Mouse (Mus musculus): ENCODE measurements around the gene Plxna4.

The Plxna4 gene

GRCm38 (mm10) chr6:32320254-32320653 lies 267.7 kb downstream of the Plxna4 start:
- H3K4me3 ChIP-seq (replicated peaks; ENCODE audit: low read length), result no peak overlapping the region
- 0 out of 2 replicates have a peak, but pooled peaks cover 2% of the 10 kb centered on the region for H3K4me1 ChIP-seq (replicated peaks; ENCODE audit: low read depth, low read length)
- H3K36me3 ChIP-seq (ENCODE audit: insufficient read depth, low read length), result no peaks in the 10 kb centered on the region
- no peak for TF ChIP-seq POU5F1 (IDR thresholded peaks at IDR 0.05; ENCODE audit: borderline replicate concordance, low read length)
- TF ChIP-seq CTCF (conservative IDR thresholded peaks at IDR 0.05; ENCODE audit: low read length), result peak; percentile 24
- no peak for TF ChIP-seq NANOG (IDR thresholded peaks at IDR 0.05; ENCODE audit: borderline replicate concordance, low read length)
- H3K27me3 ChIP-seq (ENCODE audit: insufficient read depth, low read length), result no peaks in the 10 kb centered on the region
- peaks cover 7% of the 10 kb centered on the region; the same call in 1 of the 2 replicates for H3K9me3 ChIP-seq (ENCODE audit: low read length)

GRCm38 (mm10) chr6:32317470-32317869 lies 270.5 kb downstream of the Plxna4 start:
- Histone ChIP-seq H3K36me3 (ENCODE audit: insufficient read depth, low read length) (no peaks in the 10 kb centered on the region), H3K9me3 (ENCODE audit: low read length) (peaks cover 7% of the 10 kb centered on the region; the same call in 1 of the 2 replicates), H3K4me3 (replicated peaks; ENCODE audit: low read length) (no peak overlapping the region), H3K4me1 (replicated peaks; ENCODE audit: low read depth, low read length) (no peaks in the 10 kb centered on the region), H3K27me3 (ENCODE audit: insufficient read depth, low read length) (no peaks in the 10 kb centered on the region)
- TF ChIP-seq CTCF (conservative IDR thresholded peaks at IDR 0.05; ENCODE audit: low read length), result no peak
- no peak for TF ChIP-seq POU5F1 (IDR thresholded peaks at IDR 0.05; ENCODE audit: borderline replicate concordance, low read length)
- TF ChIP-seq NANOG (IDR thresholded peaks at IDR 0.05; ENCODE audit: borderline replicate concordance, low read length), result no peak

GRCm38 (mm10) chr6:32315011-32315450 lies 273.0 kb downstream of the Plxna4 start:
- no peaks in the 10 kb centered on the region for H3K27me3 ChIP-seq (ENCODE audit: insufficient read depth, low read length)
- H3K9me3 ChIP-seq (ENCODE audit: low read length), result peaks cover 7% of the 10 kb centered on the region; the same call in 1 of the 2 replicates
- no peak overlapping the region for H3K4me3 ChIP-seq (replicated peaks; ENCODE audit: low read length)
- H3K4me1 ChIP-seq (replicated peaks; ENCODE audit: low read depth, low read length), result no peaks in the 10 kb centered on the region
- TF ChIP-seq CTCF (conservative IDR thresholded peaks at IDR 0.05; ENCODE audit: low read length), result no peak
- TF ChIP-seq NANOG (IDR thresholded peaks at IDR 0.05; ENCODE audit: borderline replicate concordance, low read length), result no peak
- H3K36me3 ChIP-seq (ENCODE audit: insufficient read depth, low read length), result no peaks in the 10 kb centered on the region

- TF ChIP-seq NANOG (IDR thresholded peaks at IDR 0.05; ENCODE audit: borderline replicate concordance, low read length) (no peak), POU5F1 (IDR thresholded peaks at IDR 0.05; ENCODE audit: borderline replicate concordance, low read length) (no peak), CTCF (conservative IDR thresholded peaks at IDR 0.05; ENCODE audit: low read length) (no peak)
- Histone ChIP-seq H3K4me1 (replicated peaks; ENCODE audit: low read depth, low read length) (no peaks in the 10 kb centered on the region), H3K4me3 (replicated peaks; ENCODE audit: low read length) (no peak overlapping the region), H3K27me3 (ENCODE audit: insufficient read depth, low read length) (no peaks in the 10 kb centered on the region), H3K9me3 (ENCODE audit: low read length) (no peaks in the 10 kb centered on the region), H3K36me3 (ENCODE audit: insufficient read depth, low read length) (no peaks in the 10 kb centered on the region)
These were observed 278.8 kb downstream of the Plxna4 start for GRCm38 (mm10) chr6:32309147-32309546.

GRCm38 (mm10) chr6:32300611-32301010 lies 287.4 kb downstream of the Plxna4 start:
- Histone ChIP-seq H3K4me3 (replicated peaks; ENCODE audit: low read length) (no peak overlapping the region), H3K36me3 (ENCODE audit: insufficient read depth, low read length) (no peaks in the 10 kb centered on the region), H3K4me1 (replicated peaks; ENCODE audit: low read depth, low read length) (no peaks in the 10 kb centered on the region), H3K9me3 (ENCODE audit: low read length) (no peaks in the 10 kb centered on the region), H3K27me3 (ENCODE audit: insufficient read depth, low read length) (no peaks in the 10 kb centered on the region)
- TF ChIP-seq NANOG (IDR thresholded peaks at IDR 0.05; ENCODE audit: borderline replicate concordance, low read length) (no peak), CTCF (conservative IDR thresholded peaks at IDR 0.05; ENCODE audit: low read length) (no peak)

GRCm38 (mm10) chr6:32281457-32281856 lies 306.5 kb downstream of the Plxna4 start:
- TF ChIP-seq NANOG (IDR thresholded peaks at IDR 0.05; ENCODE audit: borderline replicate concordance, low read length) (no peak), POU5F1 (IDR thresholded peaks at IDR 0.05; ENCODE audit: borderline replicate concordance, low read length) (no peak), CTCF (conservative IDR thresholded peaks at IDR 0.05; ENCODE audit: low read length) (no peak)
- H3K27me3 ChIP-seq (ENCODE audit: insufficient read depth, low read length), result no peaks in the 10 kb centered on the region

GRCm38 (mm10) chr6:32280728-32281127 lies 307.3 kb downstream of the Plxna4 start:
- H3K27me3 ChIP-seq (ENCODE audit: insufficient read depth, low read length), result no peaks in the 10 kb centered on the region
- H3K4me3 ChIP-seq (replicated peaks; ENCODE audit: low read length), result no peak overlapping the region
- TF ChIP-seq POU5F1 (IDR thresholded peaks at IDR 0.05; ENCODE audit: borderline replicate concordance, low read length) (no peak), CTCF (conservative IDR thresholded peaks at IDR 0.05; ENCODE audit: low read length) (no peak), NANOG (IDR thresholded peaks at IDR 0.05; ENCODE audit: borderline replicate concordance, low read length) (peak; percentile 65; the same call in 1 of the 2 replicates)
- H3K9me3 ChIP-seq (ENCODE audit: low read length), result no peaks in the 10 kb centered on the region
- no peaks in the 10 kb centered on the region for H3K36me3 ChIP-seq (ENCODE audit: insufficient read depth, low read length)
- peaks cover 13% of the 10 kb centered on the region for H3K4me1 ChIP-seq (replicated peaks; ENCODE audit: low read depth, low read length)

More at GRCm38 (mm10) chr6:32281457-32281856, 306.5 kb downstream of the Plxna4 start:
- H3K4me1 ChIP-seq (replicated peaks; ENCODE audit: low read depth, low read length), result peaks cover 13% of the 10 kb centered on the region
- H3K9me3 ChIP-seq (ENCODE audit: low read length), result no peaks in the 10 kb centered on the region
- H3K4me3 ChIP-seq (replicated peaks; ENCODE audit: low read length), result no peak overlapping the region
- no peaks in the 10 kb centered on the region for H3K36me3 ChIP-seq (ENCODE audit: insufficient read depth, low read length)

GRCm38 (mm10) chr6:32271463-32271862 lies 316.5 kb downstream of the Plxna4 start:
- H3K27me3 ChIP-seq (ENCODE audit: insufficient read depth, low read length), result no peaks in the 10 kb centered on the region
- H3K36me3 ChIP-seq (ENCODE audit: insufficient read depth, low read length), result no peaks in the 10 kb centered on the region
- TF ChIP-seq NANOG (IDR thresholded peaks at IDR 0.05; ENCODE audit: borderline replicate concordance, low read length), result no peak
- no peak for TF ChIP-seq POU5F1 (IDR thresholded peaks at IDR 0.05; ENCODE audit: borderline replicate concordance, low read length)
- TF ChIP-seq CTCF (conservative IDR thresholded peaks at IDR 0.05; ENCODE audit: low read length), result no peak
- no peaks in the 10 kb centered on the region for H3K4me1 ChIP-seq (replicated peaks; ENCODE audit: low read depth, low read length)
- H3K4me3 ChIP-seq (replicated peaks; ENCODE audit: low read length), result no peak overlapping the region
- peaks cover 11% of the 10 kb centered on the region; the same call in 1 of the 2 replicates for H3K9me3 ChIP-seq (ENCODE audit: low read length)

- no peak for TF ChIP-seq NANOG (IDR thresholded peaks at IDR 0.05; ENCODE audit: borderline replicate concordance, low read length)
- no peak for TF ChIP-seq CTCF (conservative IDR thresholded peaks at IDR 0.05; ENCODE audit: low read length)
- no peak for TF ChIP-seq POU5F1 (IDR thresholded peaks at IDR 0.05; ENCODE audit: borderline replicate concordance, low read length)
- H3K4me3 ChIP-seq (replicated peaks; ENCODE audit: low read length), result no peak overlapping the region
- H3K36me3 ChIP-seq (ENCODE audit: insufficient read depth, low read length), result no peaks in the 10 kb centered on the region
- no peaks in the 10 kb centered on the region for H3K27me3 ChIP-seq (ENCODE audit: insufficient read depth, low read length)
- H3K9me3 ChIP-seq (ENCODE audit: low read length), result peaks cover 11% of the 10 kb centered on the region; the same call in 1 of the 2 replicates
- H3K4me1 ChIP-seq (replicated peaks; ENCODE audit: low read depth, low read length), result peaks cover 12% of the 10 kb centered on the region
These were observed 321.9 kb downstream of the Plxna4 start for GRCm38 (mm10) chr6:32266085-32266484.

All from E14TG2a.4 (cell line).